Mouse (Mus musculus) lung, adult 2 months (tissue): ENCODE results near the gene BC067074.

Experiments
- CTCF ChIP-seq: fragments of 200-500 bp; IDR thresholded peaks from 2 replicates; pipeline ENCODE4 v1.5.1; 2011; ENCODE audit warnings: mild to moderate bottlenecking, low read length, control low read depth; ENCODE audit not compliant: insufficient read depth
- POLR2A ChIP-seq: fragments of 200-500 bp; IDR thresholded peaks from 2 replicates; pipeline ENCODE4 v1.6.1; 2011; ENCODE audit warnings: low read depth, mild to moderate bottlenecking, control low read depth, low read length, borderline replicate concordance; ENCODE audit errors: extremely low read depth

DNA sequence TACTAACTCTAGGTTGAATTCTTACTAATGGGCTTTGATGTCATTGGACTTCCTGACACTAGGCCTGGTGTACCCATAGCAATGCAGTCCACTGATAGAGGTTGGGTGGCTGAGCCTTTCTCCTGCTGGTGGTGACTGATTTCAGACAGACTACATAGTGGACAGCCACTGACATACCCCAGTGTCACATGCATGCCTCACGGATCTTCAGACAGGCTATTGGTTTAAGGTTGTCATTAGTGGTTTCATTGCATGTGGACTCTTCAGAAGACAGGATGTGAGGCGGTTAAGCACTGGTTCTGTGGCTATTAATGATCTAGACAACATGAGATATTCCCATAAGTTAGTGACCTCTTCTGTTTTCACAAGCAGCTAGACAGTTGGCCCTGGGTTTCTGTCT, 89.2 kb downstream of the BC067074 start:
- TF ChIP-seq CTCF (no peak), POLR2A (no peak)
